Mouse (Mus musculus): Measurements from ENCODE around the gene Ctdsp2.

The Ctdsp2 gene

DNA sequence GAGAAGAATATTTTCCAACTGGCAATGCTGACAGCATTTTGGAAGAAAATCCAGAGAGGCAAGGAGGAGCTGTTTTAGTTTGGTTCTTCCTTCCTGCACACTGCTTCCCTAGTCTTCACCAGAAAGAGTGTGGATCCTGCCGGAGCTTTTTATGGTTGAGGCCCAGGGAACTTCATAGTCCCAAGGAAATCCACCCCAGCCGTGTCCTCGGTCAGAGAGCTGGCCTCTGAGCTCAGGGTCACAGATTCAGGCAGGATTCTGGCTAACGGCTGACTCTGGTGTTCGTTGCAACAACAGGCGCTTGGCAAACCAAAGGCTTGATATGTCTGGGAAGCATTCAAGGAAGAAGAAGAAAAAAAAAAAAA is 15.6 kb upstream of the Ctdsp2 start:
- no peak for DNase-seq (ENCODE audit: low spot score)

DNA sequence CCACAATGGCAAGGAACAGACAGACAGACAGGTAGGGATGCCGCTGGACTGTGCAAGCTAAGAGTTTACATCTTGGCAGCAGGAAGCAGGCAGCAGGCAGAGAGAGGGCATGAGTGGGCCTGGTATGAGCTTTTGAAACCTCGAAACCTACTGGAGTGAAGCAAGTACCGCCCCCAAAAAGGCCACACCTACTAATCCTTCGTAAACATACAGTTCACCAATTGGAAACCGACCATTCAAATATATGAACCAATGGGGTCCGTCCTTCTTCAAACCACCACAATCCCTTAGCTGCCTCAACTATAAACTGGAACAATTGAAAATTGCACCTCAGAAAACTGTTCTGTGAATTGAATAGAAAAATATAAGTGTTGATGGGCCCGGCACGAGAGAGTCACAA is 14.7 kb upstream of the Ctdsp2 start:
- no peak for DNase-seq (ENCODE audit: low spot score)

DNA sequence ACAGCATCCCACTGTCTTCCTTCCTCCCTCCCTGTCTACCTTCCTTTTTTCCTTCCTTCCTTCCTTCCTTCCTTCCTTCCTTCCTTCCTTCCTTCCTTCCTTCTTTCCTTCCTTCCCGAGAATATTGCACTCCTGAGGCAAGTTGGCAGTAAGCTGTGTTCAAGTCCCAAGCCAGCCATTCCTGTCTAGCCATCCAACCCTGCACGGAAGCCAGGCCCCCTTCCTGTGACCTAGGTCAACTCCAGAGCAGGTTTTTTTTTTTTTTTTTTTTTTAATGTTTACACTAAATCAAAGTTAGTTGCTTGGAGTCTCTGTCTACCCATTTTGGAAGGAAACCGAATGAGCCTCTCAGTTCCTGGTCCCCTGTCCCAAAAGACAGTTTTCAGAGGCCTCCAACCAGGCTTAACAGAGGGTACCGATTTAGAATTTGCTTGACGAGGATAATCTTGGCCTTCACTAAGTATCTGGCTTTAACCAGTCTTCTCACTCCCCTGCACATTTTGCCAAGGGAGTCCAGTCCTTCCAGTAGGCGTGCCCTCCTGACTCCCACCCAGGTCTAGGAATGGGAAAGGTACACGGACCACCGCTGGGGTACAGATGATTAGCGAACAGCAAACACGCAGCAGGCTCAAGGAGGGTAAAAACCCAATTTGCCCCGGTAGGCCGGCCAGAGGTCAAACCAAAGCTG is 7.0 kb upstream of the Ctdsp2 start:
- no peak for DNase-seq (ENCODE audit: low spot score)

DNA sequence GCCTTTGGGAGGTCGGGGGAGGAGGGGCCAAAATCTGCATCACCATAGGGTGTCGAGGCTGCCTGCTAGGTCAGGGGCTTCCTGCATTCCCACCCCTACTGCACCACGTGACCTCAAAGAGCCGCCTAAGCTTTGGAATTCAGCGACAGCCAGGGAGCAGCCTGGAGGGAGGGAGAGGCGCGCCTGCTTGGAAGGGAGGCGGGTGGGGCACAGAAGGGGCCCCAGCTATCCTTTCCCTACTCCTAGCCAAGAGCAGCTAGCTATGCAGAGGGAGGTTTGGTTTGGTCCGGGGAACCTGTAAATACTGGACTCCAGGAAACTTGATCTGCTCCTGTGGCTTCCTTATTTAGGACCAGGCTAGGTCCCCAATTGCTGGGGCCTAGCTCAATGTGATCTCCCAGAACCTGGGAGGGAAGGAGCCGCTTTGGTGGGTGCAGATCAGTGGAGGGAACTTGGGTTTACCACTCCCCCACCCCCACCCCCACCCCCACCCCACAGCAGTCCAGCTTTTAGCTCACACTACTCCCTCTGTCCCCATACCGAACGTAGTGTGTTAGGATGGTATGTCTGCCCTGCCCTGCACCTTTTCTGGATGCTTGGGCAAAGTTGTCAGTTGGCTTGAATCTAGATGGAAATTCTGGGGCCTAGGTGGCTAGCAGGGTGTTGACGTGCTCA is 6.3 kb upstream of the Ctdsp2 start:
- no peak for DNase-seq (ENCODE audit: low spot score)

DNA sequence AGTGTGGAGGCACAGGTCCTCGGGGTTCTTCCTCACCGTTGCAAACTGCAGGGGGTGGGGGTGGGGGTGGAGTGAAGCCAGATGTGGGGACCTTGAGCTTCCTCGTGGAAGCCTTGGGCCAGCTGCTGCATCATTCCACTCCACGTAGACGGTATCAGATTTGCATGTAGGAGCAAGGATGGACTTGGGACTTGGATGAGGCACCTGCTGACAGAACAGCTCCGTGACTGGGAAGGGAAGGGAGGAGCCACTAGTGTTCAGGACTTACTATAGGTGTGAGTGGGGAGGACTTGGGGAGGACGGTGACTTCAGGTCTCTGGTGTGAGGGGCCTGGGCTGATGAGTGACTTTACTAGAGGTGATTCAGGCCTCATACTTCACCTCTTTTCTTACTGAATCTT is 5.5 kb upstream of the Ctdsp2 start:
- DNase-seq (ENCODE audit: low spot score): no peak

DNA sequence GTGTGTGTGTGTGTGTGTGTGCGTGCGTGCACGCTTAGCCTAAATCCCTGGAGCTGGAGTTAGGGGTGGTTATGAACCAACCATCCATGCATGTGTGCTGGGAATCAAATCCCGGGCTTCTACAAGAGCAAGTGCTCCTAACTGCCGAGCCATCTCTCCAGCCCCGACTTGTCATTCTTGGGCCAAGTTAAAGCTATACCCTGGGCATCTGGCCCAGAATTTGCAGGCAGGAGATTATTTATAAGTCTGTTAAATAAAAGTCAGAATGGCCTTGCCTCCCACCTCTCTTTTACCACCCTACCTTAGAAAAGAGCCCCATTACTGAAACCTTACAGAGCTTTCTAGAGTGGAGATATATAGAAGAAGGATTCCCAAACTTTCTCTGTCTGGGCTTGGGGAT is 2.8 kb upstream of the Ctdsp2 start:
- DNase-seq (ENCODE audit: low spot score): no peak

DNA sequence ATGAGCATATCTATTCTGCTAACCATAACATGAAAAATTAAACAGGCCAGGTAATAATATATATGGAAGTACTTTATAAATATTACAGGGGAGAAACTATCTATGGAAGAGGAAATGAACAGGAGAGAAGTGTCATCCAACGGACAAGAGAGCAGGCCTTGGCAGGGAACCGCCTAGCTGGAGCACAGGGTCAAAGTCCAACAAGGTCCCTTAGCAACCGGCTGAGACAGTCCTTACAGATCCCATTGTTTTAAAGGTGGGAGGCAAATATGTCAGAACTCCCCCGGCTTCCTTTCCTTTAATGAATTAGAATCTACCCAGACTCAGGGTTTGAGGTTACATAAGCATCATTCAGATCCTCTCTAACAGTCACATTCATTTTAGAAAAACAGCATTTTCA is 1.4 kb upstream of the Ctdsp2 start:
- DNase-seq (ENCODE audit: low spot score): no peak

DNA sequence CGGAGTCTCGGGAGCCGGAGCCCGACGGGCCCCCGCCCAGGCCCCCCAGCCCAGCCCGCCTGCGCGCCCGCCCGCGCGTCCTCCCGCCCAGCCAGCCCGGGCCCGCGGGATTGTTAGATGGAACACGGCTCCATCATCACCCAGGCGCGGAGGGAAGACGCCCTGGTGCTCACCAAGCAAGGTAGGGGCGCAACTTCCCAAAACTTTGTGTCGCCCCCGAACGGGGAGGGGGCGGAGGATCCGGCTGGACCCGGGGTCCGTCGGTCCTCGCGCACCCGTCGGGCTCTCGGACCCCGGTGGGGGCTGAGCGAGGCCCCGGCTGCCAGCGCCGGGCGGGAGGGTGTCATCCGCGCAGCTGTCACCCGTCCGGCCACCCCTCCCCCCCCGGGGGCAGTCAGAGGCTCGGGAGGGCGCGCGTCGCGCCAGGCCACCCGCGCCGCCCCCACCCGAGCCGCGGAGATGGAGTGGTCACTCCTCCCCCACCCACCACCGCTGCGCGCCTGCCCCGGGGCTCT is 661 bp downstream of the Ctdsp2 start:
- DNase-seq (ENCODE audit: low spot score): peak; percentile 63

DNA sequence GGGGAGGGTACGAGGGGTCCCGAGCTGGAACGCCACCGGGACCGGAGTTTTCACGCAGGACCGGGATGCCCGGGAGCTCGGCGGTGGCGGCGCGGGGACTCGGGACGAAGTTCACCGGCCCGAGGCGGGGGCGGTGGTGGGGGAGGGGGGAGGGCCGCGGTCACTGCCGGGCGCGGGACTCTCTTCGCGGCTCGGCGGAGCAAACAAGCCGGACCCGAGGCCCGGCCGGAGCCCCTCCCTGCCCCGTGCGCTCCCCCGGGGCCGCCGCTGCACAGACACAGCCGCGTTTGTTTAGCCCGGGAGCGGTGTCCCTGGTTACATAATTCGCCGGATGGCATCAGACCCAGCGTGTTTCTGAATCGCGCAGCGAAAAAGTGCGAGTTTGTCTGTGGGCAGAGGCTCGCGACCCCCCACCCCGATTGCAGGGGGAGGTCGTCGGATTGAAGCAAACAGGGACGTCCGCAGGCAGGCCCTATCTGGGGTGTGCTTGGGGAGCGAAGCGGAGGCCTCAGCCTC is 1.2 kb downstream of the Ctdsp2 start:
- no peak for DNase-seq (ENCODE audit: low spot score)

DNA sequence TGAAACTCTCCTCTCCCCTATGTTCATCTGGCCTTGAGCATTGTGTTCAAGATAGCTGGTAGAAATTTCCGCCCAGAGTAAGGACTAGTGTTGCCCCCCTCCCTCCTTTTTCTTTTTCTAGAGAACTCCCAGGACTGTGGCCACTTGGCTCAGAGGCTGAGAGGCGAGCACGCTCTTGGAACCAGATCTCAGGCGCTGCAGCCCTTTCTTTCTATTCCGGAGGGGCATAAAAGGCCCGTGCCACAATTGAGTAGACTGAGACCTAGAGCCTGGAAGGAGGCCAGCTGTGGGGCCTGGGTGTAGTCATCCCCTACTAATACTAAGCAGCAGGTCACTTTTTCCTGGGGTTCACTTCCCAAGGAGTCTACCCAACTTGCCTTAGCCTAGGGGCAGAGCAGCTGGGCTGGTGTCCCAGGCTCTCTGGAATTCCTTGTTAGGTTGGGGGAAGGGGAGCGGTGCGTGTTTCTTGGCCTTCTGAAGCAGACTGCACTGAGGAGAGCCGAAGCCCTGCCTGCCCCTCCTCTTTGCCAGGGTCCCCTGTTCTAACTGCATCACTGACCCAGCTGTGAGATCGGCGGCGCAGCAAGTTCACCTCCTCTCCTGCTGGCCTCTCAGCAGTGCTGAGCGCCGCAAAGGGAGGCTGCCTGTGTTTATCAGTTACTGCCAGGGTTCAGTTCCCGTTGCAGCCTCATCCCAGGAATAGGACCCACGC is 1.9 kb downstream of the Ctdsp2 start:
- no peak for DNase-seq (ENCODE audit: low spot score)

DNA sequence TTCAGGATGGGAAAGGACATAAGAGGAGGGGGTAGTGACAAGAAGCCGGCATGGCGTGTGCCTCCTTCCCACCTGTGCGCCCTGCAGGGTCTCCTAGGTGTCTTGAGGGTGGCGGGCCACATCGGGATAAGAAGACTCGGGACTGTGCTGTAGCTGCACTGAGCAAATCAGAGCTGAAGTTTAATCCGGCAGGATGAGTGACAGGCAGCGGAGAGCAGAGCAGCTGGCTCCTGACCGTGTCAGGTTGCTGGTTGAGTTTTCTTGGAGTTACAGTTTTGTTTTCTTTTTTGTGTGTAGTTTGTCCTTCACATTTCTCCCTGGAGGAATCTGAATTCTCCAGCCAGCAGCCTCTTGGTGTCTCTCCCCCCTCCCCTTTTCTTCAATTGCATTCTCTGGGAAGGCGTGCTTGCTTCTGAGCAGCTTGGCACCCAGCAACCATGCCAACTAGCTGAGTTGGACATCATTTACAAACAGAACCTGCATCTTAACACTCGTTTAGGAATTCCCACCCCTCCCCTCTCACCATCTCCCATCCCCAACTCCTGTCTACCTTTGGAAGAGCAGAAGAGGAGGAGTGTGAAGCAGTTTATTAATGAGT is 2.5 kb downstream of the Ctdsp2 start:
- no peak for DNase-seq (ENCODE audit: low spot score)

DNA sequence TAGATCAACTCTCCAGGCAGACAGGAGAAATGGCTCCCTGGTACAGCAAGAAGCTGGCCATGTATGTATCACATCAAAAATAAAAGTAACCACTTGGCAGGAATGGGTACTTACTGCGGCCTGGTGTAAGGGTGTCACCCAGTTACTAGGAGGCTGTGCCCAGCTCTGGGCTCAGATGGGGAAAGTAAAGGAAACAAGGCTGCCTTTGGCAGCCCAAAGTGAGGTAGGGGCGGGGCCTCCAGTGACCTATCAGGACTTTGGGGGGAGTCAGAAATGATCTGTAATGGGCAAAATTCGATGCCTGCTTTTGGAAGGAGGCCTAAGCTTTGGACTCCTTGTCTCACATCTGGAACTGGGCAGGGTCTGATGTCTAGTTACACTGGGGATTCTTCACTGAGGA is 3.2 kb downstream of the Ctdsp2 start:
- DNase-seq (ENCODE audit: low spot score): no peak

DNA sequence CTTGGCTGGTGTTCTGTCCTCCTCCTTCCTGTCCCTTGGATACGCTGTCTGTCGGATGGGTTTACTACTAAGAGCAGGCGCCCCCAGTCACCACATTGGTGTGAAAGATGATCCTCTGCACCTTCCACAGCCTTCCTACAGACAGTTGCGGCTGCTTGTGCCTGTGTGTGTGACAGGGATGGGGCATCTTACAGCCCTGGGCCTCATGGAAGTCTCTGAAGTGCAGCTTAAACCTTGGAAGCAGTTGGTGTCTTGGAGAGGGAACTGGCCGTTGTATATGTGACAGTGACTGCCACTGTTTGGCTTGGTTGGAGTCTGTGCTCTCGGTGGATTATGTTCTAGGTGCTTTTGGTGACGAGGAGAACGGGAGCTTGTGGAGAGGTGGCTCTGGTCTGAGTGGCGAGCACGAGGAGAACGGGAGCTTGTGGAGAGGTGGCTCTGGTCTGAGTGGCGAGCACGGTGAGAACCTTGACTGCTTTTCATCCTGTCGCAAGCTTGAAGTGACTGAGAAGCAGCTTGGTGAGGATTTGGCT is 4.7 kb downstream of the Ctdsp2 start:
- no peak for DNase-seq (ENCODE audit: low spot score)

DNA sequence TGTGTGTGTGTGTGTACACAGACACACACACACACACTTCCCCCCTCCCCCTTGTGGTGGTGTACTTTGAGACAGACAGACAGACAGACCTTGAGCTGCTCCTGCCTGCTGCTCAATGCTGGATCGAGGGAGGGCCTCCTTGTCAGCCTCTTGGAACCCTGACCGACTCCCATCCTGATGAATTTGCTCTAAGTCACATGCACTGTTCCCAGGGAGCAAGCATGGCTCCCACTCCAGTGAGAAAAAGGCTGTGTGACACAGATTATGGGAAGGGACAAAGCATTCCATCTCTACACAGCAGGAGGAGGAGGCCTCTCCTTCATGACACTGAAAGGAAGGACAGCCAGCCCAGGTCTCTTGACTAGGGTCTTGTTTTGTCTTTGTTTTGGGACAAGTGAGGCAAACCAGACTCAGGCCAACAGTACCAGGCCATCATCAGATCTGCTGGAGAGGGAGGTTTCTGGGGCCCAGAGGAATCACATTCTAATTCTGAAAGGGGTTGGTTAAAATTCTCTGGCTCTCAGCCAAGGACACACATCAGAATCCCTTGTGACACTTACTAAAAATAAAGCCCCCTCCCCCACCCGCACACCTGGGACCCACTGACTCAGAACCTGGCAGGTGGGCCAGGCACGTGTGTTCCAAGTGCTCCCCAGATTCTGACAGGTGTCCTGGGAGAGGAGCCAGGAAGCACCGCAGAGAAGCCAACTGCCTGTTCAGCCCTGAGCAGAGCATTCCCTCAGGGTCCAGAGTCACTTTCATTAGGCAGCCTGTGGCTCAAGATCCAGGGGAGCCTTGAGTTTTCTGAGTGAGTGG is 5.9 kb downstream of the Ctdsp2 start:
- no peak for DNase-seq (ENCODE audit: low spot score)

DNA sequence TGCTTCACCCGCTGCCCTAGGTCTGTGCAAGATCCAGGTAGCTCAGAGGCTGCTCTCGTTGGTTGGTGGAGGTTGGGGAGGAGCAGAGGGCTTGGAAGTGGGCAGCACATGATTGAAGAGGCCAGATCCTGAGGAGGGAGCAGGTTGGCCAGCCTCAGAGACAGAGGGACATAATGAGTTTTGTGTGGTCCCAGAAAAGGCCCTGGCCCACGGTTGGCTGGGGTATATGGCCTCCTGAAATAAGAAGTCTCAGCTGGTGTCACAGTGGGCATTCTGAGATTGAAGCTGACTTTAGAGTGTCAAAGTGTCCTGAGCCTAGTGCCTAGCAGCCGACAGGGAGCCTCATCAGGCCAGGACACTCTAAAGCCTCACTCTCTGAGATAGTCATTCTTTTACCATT is 6.6 kb downstream of the Ctdsp2 start:
- no peak for DNase-seq (ENCODE audit: low spot score)

DNA sequence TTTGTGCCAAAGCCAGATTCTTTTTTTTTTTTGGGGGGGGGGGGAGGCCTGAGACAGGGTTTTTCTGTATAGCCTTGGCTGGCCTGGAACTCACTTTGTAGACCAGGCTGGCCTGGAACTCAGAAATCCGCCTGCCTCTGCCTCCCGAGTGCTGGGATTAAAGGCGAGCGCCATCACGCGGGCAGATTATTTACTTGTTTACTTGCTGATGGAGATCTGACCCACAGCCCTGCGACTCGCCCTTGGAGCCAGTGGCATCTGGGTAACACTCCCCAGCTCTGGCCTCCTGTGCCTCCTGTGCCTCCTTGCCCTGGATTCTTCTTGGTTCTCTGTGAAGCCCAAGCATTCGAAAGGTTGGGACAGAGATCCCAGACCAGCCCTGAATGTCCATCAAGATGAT is 7.1 kb downstream of the Ctdsp2 start:
- no peak for DNase-seq (ENCODE audit: low spot score)

DNA sequence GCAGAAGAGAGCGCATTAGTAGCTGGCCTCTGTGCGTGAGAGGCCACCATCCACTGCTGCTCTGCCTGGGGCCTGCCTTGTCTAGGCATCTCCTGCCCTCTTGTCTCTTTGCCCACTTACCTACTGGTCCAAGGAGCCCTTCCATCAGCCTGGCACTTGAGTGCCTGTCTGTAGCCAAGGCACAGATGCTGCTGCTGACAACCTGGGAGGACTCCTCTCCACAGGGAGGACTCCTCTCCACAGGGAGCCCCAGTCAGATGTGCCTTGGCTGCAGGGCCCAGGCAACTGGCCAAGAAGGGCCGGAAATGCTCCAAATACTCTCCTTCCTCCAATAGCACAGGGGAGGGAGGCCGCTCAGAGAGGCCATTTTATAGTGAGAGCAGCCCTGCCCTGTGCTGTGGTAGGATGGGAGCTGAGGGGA is 8.0 kb downstream of the Ctdsp2 start:
- peak; percentile 66 for DNase-seq (ENCODE audit: low spot score)

DNA sequence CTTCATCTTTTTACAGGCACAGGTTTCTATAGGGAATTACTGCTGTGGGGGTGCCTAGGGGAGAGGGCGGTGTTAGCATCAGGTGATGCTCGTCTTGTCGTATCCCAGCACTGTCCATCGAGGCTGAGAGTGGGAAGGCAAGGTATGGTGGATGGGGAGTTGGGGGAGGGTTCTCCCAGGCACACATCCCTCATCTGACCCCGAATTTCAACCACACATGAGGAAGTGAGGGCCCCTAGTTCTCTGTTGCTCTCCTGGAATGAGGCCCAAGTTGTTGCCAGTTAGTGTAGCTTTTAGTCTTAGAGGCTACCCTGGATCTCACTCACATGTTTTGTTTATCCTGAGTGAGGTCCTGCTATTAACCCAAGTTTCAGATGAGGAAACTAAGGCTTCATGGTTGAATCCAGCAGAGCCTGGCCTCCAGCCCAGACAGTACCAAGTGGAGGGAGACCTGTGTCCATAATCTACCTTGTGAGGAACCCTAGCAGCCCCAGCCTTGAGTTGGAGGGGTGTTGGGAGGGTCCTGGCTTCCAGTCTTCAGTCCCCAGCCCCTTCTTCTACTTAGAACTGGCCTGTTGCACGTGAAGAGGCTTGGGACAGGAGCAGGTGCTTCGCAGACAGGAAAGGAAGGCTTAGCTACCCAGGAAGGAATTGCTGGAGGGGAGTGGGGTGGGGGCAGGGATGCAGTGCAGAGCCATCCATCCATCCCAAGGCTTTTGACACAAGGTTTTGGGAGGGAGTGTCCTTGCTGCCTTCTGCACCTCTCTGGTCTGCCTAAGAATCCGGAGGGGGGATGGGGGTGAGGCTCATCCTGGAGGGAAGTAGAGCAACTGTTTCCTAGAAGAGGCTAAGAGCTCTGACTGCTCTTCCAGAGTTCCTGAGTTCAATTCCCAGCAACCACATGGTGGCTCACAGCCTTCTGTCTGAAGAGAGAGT is 8.9 kb downstream of the Ctdsp2 start:
- DNase-seq (ENCODE audit: low spot score): no peak

DNA sequence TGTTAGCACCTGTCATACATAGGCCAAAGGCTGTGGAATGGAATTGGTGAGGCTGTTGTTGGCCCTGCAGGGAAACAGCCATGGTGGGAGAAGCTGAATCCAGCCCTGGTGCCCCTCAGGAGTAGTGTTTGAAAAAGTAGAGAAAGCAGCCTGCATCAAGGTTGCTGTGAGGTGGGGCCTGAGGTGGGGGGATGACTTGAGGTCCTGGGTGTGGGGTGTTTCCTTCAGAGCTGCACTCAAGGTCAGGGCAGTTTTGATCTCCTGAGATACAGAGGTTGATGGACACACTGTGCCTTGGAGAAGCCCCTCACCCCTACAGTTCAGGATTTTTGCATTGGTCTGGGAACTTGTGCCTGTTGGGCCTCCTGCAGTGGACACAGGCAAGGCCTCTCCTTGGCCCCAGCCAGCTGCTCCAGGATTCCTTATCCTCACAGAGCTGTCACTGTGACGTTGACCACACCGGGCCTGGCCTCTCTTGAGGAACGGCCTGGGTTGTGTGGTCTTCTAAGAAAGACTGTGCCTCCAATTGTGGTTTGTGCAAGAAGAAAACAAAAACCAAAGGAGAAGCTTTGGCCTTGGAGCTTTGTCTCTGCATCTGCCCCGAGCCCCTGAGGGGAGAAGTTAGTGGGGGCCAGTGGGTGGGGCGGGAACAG is 10.1 kb downstream of the Ctdsp2 start:
- DNase-seq (ENCODE audit: low spot score): no peak

All from urinary bladder, postnatal 25 days (tissue).